Mouse (Mus musculus): ENCODE results near the gene Eno1. TPM values are rescaled to one million over a fixed set of nuclear protein-coding genes. Genes with fewer than 3 reads are reported as not detected.

The Eno1 gene
- total RNA-seq, 4 experiments from 2014 or later, result 450 to 494 (median 470) TPM

GRCm38 (mm10) chr4:150226818-150227688 lies 9.5 kb upstream of the Eno1 start:
- peak in 1 of 2 experiments; percentile 78 for DNase-seq (ENCODE audit: low spot score in 2 of 2)

- no peak for DNase-seq (ENCODE audit: low spot score in 2 of 2)
These were observed 7.8 kb upstream of the Eno1 start for GRCm38 (mm10) chr4:150228581-150229348.

GRCm38 (mm10) chr4:150229747-150230390 lies 6.7 kb upstream of the Eno1 start:
- DNase-seq (ENCODE audit: low spot score in 2 of 2), result no peak

GRCm38 (mm10) chr4:150230460-150231407 lies 5.8 kb upstream of the Eno1 start:
- DNase-seq (ENCODE audit: low spot score in 2 of 2), result peak in 1 of 2 experiments; percentile 85

GRCm38 (mm10) chr4:150231871-150232270 lies 4.7 kb upstream of the Eno1 start:
- peak in 1 of 2 experiments; percentile 74 for DNase-seq (ENCODE audit: low spot score in 2 of 2)

- no peak for DNase-seq (ENCODE audit: low spot score in 2 of 2)
These were observed 1.8 kb upstream of the Eno1 start for GRCm38 (mm10) chr4:150234599-150235327.

GRCm38 (mm10) chr4:150235585-150235984 lies 936 bp upstream of the Eno1 start:
- DNase-seq (ENCODE audit: low spot score in 2 of 2), result no peak

- DNase-seq (ENCODE audit: low spot score in 2 of 2), result no peak
These were observed 490 bp upstream of the Eno1 start for GRCm38 (mm10) chr4:150236031-150236430.

- no peak for DNase-seq (ENCODE audit: low spot score in 2 of 2)
These were observed 1.3 kb downstream of the Eno1 start for GRCm38 (mm10) chr4:150237636-150238361.

GRCm38 (mm10) chr4:150238433-150239086 lies 2.0 kb downstream of the Eno1 start:
- no peak for DNase-seq (ENCODE audit: low spot score in 2 of 2)

- no peak for DNase-seq (ENCODE audit: low spot score in 2 of 2)
These were observed 2.6 kb downstream of the Eno1 start for GRCm38 (mm10) chr4:150239087-150239480.

- DNase-seq (ENCODE audit: low spot score in 2 of 2), result no peak
These were observed 3.0 kb downstream of the Eno1 start for GRCm38 (mm10) chr4:150239503-150239902.

- peak in 1 of 2 experiments; percentile 59 for DNase-seq (ENCODE audit: low spot score in 2 of 2)
These were observed 3.4 kb downstream of the Eno1 start for GRCm38 (mm10) chr4:150239951-150240368.

GRCm38 (mm10) chr4:150240381-150240886 lies 3.9 kb downstream of the Eno1 start:
- no peak for DNase-seq (ENCODE audit: low spot score in 2 of 2)

GRCm38 (mm10) chr4:150241708-150242107 lies 5.2 kb downstream of the Eno1 start:
- DNase-seq (ENCODE audit: low spot score in 2 of 2), result no peak

- DNase-seq (ENCODE audit: low spot score in 2 of 2), result no peak
These were observed 6.2 kb downstream of the Eno1 start for GRCm38 (mm10) chr4:150242745-150243144.

- DNase-seq (ENCODE audit: low spot score in 2 of 2), result no peak
These were observed 9.4 kb downstream of the Eno1 start for GRCm38 (mm10) chr4:150245876-150246275.

GRCm38 (mm10) chr4:150248009-150248408 lies 11.5 kb downstream of the Eno1 start:
- peak in 1 of 2 experiments; percentile 55 for DNase-seq (ENCODE audit: low spot score in 2 of 2)

Measured in left cerebral cortex, adult 8-10 months (tissue).